Mouse (Mus musculus): Measurements from ENCODE around the gene Srrm3.

DNA sequence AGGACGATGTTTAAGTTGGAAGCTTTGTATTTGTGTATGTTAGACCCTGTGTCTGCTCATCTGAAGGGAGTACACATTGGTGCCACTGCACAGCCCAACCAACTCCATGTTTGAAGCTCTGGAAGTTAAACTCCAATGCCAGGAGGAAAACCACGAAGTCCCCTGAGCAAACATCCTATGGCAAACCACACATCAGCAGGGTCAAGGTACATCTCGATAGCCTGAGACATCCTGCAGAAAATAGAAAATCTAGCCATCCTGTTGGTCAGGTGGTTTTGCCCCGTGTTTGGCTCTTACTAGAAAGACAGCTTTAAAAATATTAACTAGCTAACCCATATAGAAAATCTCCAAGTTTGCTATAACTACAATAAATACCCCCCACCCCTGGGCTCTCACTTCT, 92.3 kb downstream of the Srrm3 start:
- TF ChIP-seq GATA1 (IDR thresholded peaks at IDR 0.05; ENCODE audit: low read length) (no peak), TAL1 (IDR thresholded peaks at IDR 0.05; ENCODE audit: low read length) (no peak)
